Mouse (Mus musculus) hindbrain, embryonic 11.5 days (tissue): ENCODE results near the gene Gm9732. TPM values are rescaled to one million over a fixed set of nuclear protein-coding genes. Genes with fewer than 3 reads are reported as not detected.
"Not testable (repeated sequence)": the region's sequence is repeated elsewhere in the genome, so short reads cannot be mapped to it uniquely, and the experiment has no call there.

Experiments used
- ATAC-seq: fragments of 200-750 bp; cut with Nextera tagmentation; 2 replicates; pipeline ENCODE4 v1.8.0; 2017; ENCODE audit warnings: mild to moderate bottlenecking, moderate TSS enrichment, moderate library complexity; ENCODE audit not compliant: low FRiP score
- DNase-seq: peaks from one replicate; pipeline ENCODE4 v3.0.0-alpha.2; 2015; ENCODE audit warnings: low spot score
- H3K27ac ChIP-seq: fragments of 300-500 bp; sonication (generic); 2 replicates; pipeline ENCODE4 v1.5.1; 2014; ENCODE audit warnings: mild to moderate bottlenecking, low read depth, low read length
- H3K27me3 ChIP-seq: fragments of 300-500 bp; sonication (generic); 2 replicates; pipeline ENCODE4 v1.6.1; 2014; ENCODE audit warnings: mild to moderate bottlenecking, low read length, moderate library complexity, mixed read lengths; ENCODE audit not compliant: control insufficient read depth, insufficient read depth
- H3K36me3 ChIP-seq: fragments of 300-500 bp; sonication (generic); 2 replicates; pipeline ENCODE4 v1.6.1; 2014; ENCODE audit warnings: mild to moderate bottlenecking, low read length, moderate library complexity, mixed read lengths; ENCODE audit not compliant: control insufficient read depth, insufficient read depth
- H3K4me1 ChIP-seq: fragments of 300-500 bp; sonication (generic); replicated peaks from 2 replicates; pipeline ENCODE4 v1.6.1; 2014; ENCODE audit warnings: low read length, mixed read lengths; ENCODE audit not compliant: control insufficient read depth, insufficient read depth
- H3K4me2 ChIP-seq: fragments of 300-500 bp; sonication (generic); replicated peaks from 2 replicates; pipeline ENCODE4 v1.6.1; 2014; ENCODE audit warnings: mild to moderate bottlenecking, low read depth, low read length
- H3K4me3 ChIP-seq: fragments of 300-500 bp; sonication (generic); 2 replicates; pipeline ENCODE4 v1.5.1; 2014; ENCODE audit warnings: low read depth, low read length
- H3K9ac ChIP-seq: fragments of 300-500 bp; sonication (generic); 2 replicates; pipeline ENCODE4 v1.6.1; 2014; ENCODE audit warnings: low read depth, low read length
- H3K9me3 ChIP-seq: fragments of 300-500 bp; sonication (generic); 2 replicates; pipeline ENCODE4 v1.6.1; 2016; ENCODE audit warnings: low read length; ENCODE audit not compliant: control insufficient read depth
- WGBS: fragments of 180-500 bp; shearing (Covaris S2); extraction: QIAGEN DNeasy Blood & Tissue Kit; methylation state at CpG from one replicate; pipeline ENCODE4 v1.1.7; 2014; 5-methylcytosine and 5-hydroxymethylcytosine counted together
- polyA plus RNA-seq: library from polyadenylated mRNA; unstranded; fragments of >200 nt; fragmentation: Nextera tagmentation; extraction: Ambion mirVana; gene quantifications from 2 replicates; pipeline ENCODE4 v1.2.1, GENCODE M21; 2014

The Gm9732 gene
- polyA plus RNA-seq, 1 experiment from 2014 or later, result not detected

- not testable (repeated sequence) for H3K9me3 ChIP-seq, H3K27me3 ChIP-seq, ATAC-seq, H3K9ac ChIP-seq, DNase-seq, H3K4me1 ChIP-seq, H3K4me2 ChIP-seq, H3K36me3 ChIP-seq, H3K4me3 ChIP-seq, H3K27ac ChIP-seq
- whole genome bisulfite sequencing, result 49% methylated on average over 2 of the region's 2 CpGs
Measured at GRCm38 (mm10) chr14:43268521-43269084, 6.2 kb upstream of the Gm9732 start.

GRCm38 (mm10) chr14:43269211-43269610, 5.6 kb upstream of the Gm9732 start:
- DNase-seq, H3K4me3 ChIP-seq: not testable (repeated sequence)

GRCm38 (mm10) chr14:43273161-43273560, 1.7 kb upstream of the Gm9732 start:
- not testable (repeated sequence) for H3K4me2 ChIP-seq, H3K27ac ChIP-seq, DNase-seq, H3K4me1 ChIP-seq, H3K27me3 ChIP-seq, H3K9ac ChIP-seq, H3K36me3 ChIP-seq, ATAC-seq, H3K4me3 ChIP-seq, H3K9me3 ChIP-seq
- 91% methylated on average over 1 of the region's 1 CpGs for WGBS

More at GRCm38 (mm10) chr14:43269211-43269610, 5.6 kb upstream of the Gm9732 start:
- H3K4me1 ChIP-seq, H3K4me2 ChIP-seq, ATAC-seq, H3K36me3 ChIP-seq, H3K27ac ChIP-seq, H3K9ac ChIP-seq, H3K27me3 ChIP-seq, H3K9me3 ChIP-seq: not testable (repeated sequence)
- 85% methylated on average over 2 of the region's 3 CpGs for WGBS

GRCm38 (mm10) chr14:43275752-43276151, 916 bp downstream of the Gm9732 start:
- WGBS, result 92% methylated on average over 1 of the region's 1 CpGs
- not testable (repeated sequence) for H3K36me3 ChIP-seq, H3K4me1 ChIP-seq, H3K9ac ChIP-seq, DNase-seq, H3K4me2 ChIP-seq, ATAC-seq, H3K4me3 ChIP-seq, H3K27me3 ChIP-seq, H3K27ac ChIP-seq, H3K9me3 ChIP-seq

- H3K27ac ChIP-seq, H3K9ac ChIP-seq, H3K4me1 ChIP-seq, H3K4me3 ChIP-seq, ATAC-seq, H3K27me3 ChIP-seq, H3K36me3 ChIP-seq, H3K9me3 ChIP-seq, DNase-seq, H3K4me2 ChIP-seq: not testable (repeated sequence)
- WGBS, result 71% methylated on average over 2 of the region's 2 CpGs
Measured at GRCm38 (mm10) chr14:43277468-43277867, 2.6 kb downstream of the Gm9732 start.

- WGBS, result 74% methylated on average over 4 of the region's 4 CpGs
- H3K4me3 ChIP-seq, H3K27me3 ChIP-seq, H3K4me2 ChIP-seq, H3K4me1 ChIP-seq, ATAC-seq, H3K36me3 ChIP-seq, H3K9me3 ChIP-seq, H3K9ac ChIP-seq, H3K27ac ChIP-seq, DNase-seq: not testable (repeated sequence)
Measured at GRCm38 (mm10) chr14:43278146-43278545, 3.3 kb downstream of the Gm9732 start.

- H3K4me2 ChIP-seq, DNase-seq, H3K9ac ChIP-seq, H3K4me1 ChIP-seq, H3K27ac ChIP-seq, H3K36me3 ChIP-seq, H3K9me3 ChIP-seq, H3K27me3 ChIP-seq, ATAC-seq, H3K4me3 ChIP-seq: not testable (repeated sequence)
- 83% methylated on average over 3 of the region's 3 CpGs for WGBS
Measured at GRCm38 (mm10) chr14:43278681-43279080, 3.8 kb downstream of the Gm9732 start.

GRCm38 (mm10) chr14:43293503-43293902, 18.7 kb downstream of the Gm9732 start, which contains the start of gene Gm8127:
TSS of gene Gm8127 (minus strand) at chr14:43293832.
- not testable (repeated sequence) for H3K36me3 ChIP-seq, H3K27me3 ChIP-seq, H3K9me3 ChIP-seq, ATAC-seq, H3K9ac ChIP-seq, H3K4me1 ChIP-seq, H3K4me2 ChIP-seq, H3K4me3 ChIP-seq, DNase-seq, H3K27ac ChIP-seq
- 84% methylated on average over 3 of the region's 3 CpGs for WGBS

- H3K27me3 ChIP-seq, H3K9me3 ChIP-seq, H3K36me3 ChIP-seq, H3K4me1 ChIP-seq, H3K4me3 ChIP-seq, H3K9ac ChIP-seq, H3K27ac ChIP-seq, DNase-seq, H3K4me2 ChIP-seq, ATAC-seq: not testable (repeated sequence)
Measured at GRCm38 (mm10) chr14:43319516-43319915, 44.7 kb downstream of the Gm9732 start.
